Mouse (Mus musculus) midbrain, embryonic 14.5 days (tissue): ENCODE results near the gene AU040320. TPM values are rescaled to one million over a fixed set of nuclear protein-coding genes. Genes with fewer than 3 reads are reported as not detected.
A peak's percentile ranks its signal among the peaks of the same experiment; 100 is the strongest.

Source experiments
- ATAC-seq: fragments of 200-750 bp; cut with Nextera tagmentation; 2 replicates; pipeline ENCODE4 v1.8.0; 2017; ENCODE audit warnings: moderate number of reproducible peaks, moderate library complexity; ENCODE audit not compliant: low FRiP score, low TSS enrichment
- DNase-seq: peaks from one replicate; pipeline ENCODE4 v3.0.0-alpha.2; 2015
- H3K27ac ChIP-seq: fragments of 300-500 bp; sonication (generic); replicated peaks from 2 replicates; pipeline ENCODE4 v1.5.1; 2014; ENCODE audit warnings: mild to moderate bottlenecking, low read depth, low read length, moderate library complexity
- H3K27me3 ChIP-seq: fragments of 300-500 bp; sonication (generic); 2 replicates; pipeline ENCODE4 v1.6.1; 2014; ENCODE audit warnings: low read length, control low read depth, mixed read lengths; ENCODE audit not compliant: control insufficient read depth, insufficient read depth
- H3K36me3 ChIP-seq: fragments of 300-500 bp; sonication (generic); 2 replicates; pipeline ENCODE4 v1.6.1; 2014; ENCODE audit warnings: low read length, control low read depth; ENCODE audit not compliant: control insufficient read depth, insufficient read depth
- H3K4me1 ChIP-seq: fragments of 300-500 bp; sonication (generic); 2 replicates; pipeline ENCODE4 v1.6.1; 2014; ENCODE audit warnings: mild to moderate bottlenecking, antibody characterized with exemption, low read length, control low read depth; ENCODE audit not compliant: control insufficient read depth, insufficient read depth
- H3K4me2 ChIP-seq: fragments of 300-500 bp; sonication (generic); 2 replicates; pipeline ENCODE4 v1.6.1; 2014; ENCODE audit warnings: mild to moderate bottlenecking, low read length, moderate library complexity
- H3K4me3 ChIP-seq: fragments of 300-500 bp; sonication (generic); replicated peaks from 2 replicates; pipeline ENCODE4 v1.5.1; 2014; ENCODE audit warnings: low read depth, low read length
- H3K9ac ChIP-seq: fragments of 300-500 bp; sonication (generic); replicated peaks from 2 replicates; pipeline ENCODE4 v1.6.1; 2014; ENCODE audit warnings: mild to moderate bottlenecking, low read length, moderate library complexity
- H3K9me3 ChIP-seq: fragments of 300-500 bp; sonication (generic); 2 replicates; pipeline ENCODE4 v1.6.1; 2016; ENCODE audit warnings: low read length, control low read depth, mixed read lengths; ENCODE audit not compliant: control insufficient read depth
- WGBS: fragments of 180-500 bp; shearing (Covaris S2); extraction: QIAGEN DNeasy Blood & Tissue Kit; methylation state at CpG from one replicate; pipeline ENCODE4 v1.1.7; 2014; 5-methylcytosine and 5-hydroxymethylcytosine counted together
- polyA plus RNA-seq: library from polyadenylated mRNA; unstranded; fragments of >200 nt; fragmentation: Nextera tagmentation; extraction: Ambion mirVana; gene quantifications from 2 replicates; pipeline ENCODE4 v1.2.1, GENCODE M21; 2014

AU040320 gene
- polyA plus RNA-seq, 1 experiment from 2014 or later: 38.9 TPM

DNA sequence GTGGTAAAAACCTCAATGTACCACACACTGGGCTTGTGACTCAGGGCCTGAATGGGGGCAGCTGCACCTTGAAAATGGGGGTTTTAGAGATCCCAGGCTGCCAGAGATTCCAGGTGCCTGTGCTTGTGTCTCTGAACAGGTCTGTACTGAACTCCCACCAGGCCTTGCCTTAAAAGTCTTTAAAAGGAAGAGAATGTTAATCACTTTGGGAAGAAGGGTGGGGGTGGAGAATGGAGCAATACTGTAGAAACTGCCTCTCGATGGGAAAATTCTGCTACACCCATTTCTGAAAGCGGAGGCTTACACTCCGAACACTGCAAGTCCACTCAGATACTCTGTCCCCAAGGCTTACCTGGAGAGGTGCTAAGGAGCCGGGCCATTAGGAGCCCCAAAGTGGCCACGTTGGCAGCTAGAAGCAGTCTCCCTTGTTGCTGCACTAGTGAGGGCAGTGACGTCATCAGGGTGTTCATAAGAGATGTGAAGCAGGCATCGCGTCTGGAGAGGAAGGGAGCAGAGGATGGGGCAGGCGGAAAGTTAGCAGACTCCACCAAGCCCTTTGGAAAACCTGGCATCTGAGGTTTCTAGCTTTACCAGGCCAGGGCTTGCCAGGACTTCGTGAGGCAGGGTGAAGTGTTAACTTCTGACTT is 7.0 kb upstream of the AU040320 start:
- peaks cover 31% of the 10 kb centered on the region; the same call in 1 of the 2 replicates for H3K27me3 ChIP-seq
- no peak overlapping the region for H3K4me2 ChIP-seq
- no peak overlapping the region for H3K27ac ChIP-seq
- ATAC-seq (no peak), DNase-seq (no peak)
- H3K9ac ChIP-seq: no peak overlapping the region
- peaks cover 27% of the 10 kb centered on the region for H3K4me1 ChIP-seq
- H3K9me3 ChIP-seq: no peaks in the 10 kb centered on the region
- 89% methylated on average over 10 of the region's 10 CpGs for WGBS
- peaks cover 69% of the 10 kb centered on the region for H3K36me3 ChIP-seq
- no peak overlapping the region for H3K4me3 ChIP-seq

- ATAC-seq (no peak), DNase-seq (no peak)
- no peak overlapping the region for H3K27ac ChIP-seq
- H3K9me3 ChIP-seq: no peaks in the 10 kb centered on the region
- H3K9ac ChIP-seq: 0 out of 2 replicates have a peak overlapping the region, but pooled peaks have one; percentile 24
- H3K27me3 ChIP-seq: 0 out of 2 replicates have a peak, but pooled peaks cover 14% of the 10 kb centered on the region
- no peak overlapping the region for H3K4me3 ChIP-seq
- H3K36me3 ChIP-seq: peaks cover 68% of the 10 kb centered on the region
- no peak overlapping the region for H3K4me2 ChIP-seq
- 95% methylated on average over 8 of the region's 8 CpGs for WGBS
- H3K4me1 ChIP-seq: peaks cover 37% of the 10 kb centered on the region
Observed at GRCm38 (mm10) chr4:126748381-126748780, 5.0 kb upstream of the AU040320 start.

GRCm38 (mm10) chr4:126749553-126749952 is 3.8 kb upstream of the AU040320 start:
- peaks cover 41% of the 10 kb centered on the region for H3K4me1 ChIP-seq
- no peak for DNase-seq
- H3K27ac ChIP-seq: no peak overlapping the region

GRCm38 (mm10) chr4:126750046-126750683 is 3.2 kb upstream of the AU040320 start:
- no peaks in the 10 kb centered on the region for H3K9me3 ChIP-seq
- H3K4me1 ChIP-seq: peaks cover 45% of the 10 kb centered on the region
- DNase-seq (peak; percentile 62), ATAC-seq (no peak)
- H3K9ac ChIP-seq: 0 out of 2 replicates have a peak overlapping the region, but pooled peaks have one; percentile 9
- WGBS: 85% methylated on average over 26 of the region's 26 CpGs
- H3K27me3 ChIP-seq: no peaks in the 10 kb centered on the region
- no peak overlapping the region for H3K4me3 ChIP-seq
- peaks cover 51% of the 10 kb centered on the region for H3K36me3 ChIP-seq
- no peak overlapping the region for H3K27ac ChIP-seq
- H3K4me2 ChIP-seq: peak overlapping the region; percentile 22; the same call in 1 of the 2 replicates

More at GRCm38 (mm10) chr4:126749553-126749952, 3.8 kb upstream of the AU040320 start:
- H3K4me2 ChIP-seq: peak overlapping the region; percentile 22; the same call in 1 of the 2 replicates
- peaks cover 57% of the 10 kb centered on the region for H3K36me3 ChIP-seq
- H3K4me3 ChIP-seq: no peak overlapping the region; the same call in 1 of the 2 replicates
- no peaks in the 10 kb centered on the region for H3K9me3 ChIP-seq
- 0 out of 2 replicates have a peak, but pooled peaks cover 3% of the 10 kb centered on the region for H3K27me3 ChIP-seq
- ATAC-seq: no peak
- H3K9ac ChIP-seq: no peak overlapping the region
- 90% methylated on average over 11 of the region's 11 CpGs for WGBS

- Histone ChIP-seq H3K4me1 (peaks cover 45% of the 10 kb centered on the region), H3K4me3 (no peak overlapping the region), H3K27ac (no peak overlapping the region), H3K36me3 (peaks cover 43% of the 10 kb centered on the region), H3K9me3 (no peaks in the 10 kb centered on the region), H3K27me3 (no peaks in the 10 kb centered on the region), H3K9ac (peak overlapping the region; percentile 84; the same call in 1 of the 2 replicates), H3K4me2 (peak overlapping the region; percentile 84)
- 63% methylated on average over 8 of the region's 8 CpGs for WGBS
- DNase-seq (no peak), ATAC-seq (no peak)
Observed at GRCm38 (mm10) chr4:126750863-126751555, 2.3 kb upstream of the AU040320 start.

GRCm38 (mm10) chr4:126751556-126752023 is 1.8 kb upstream of the AU040320 start:
- Histone ChIP-seq H3K4me1 (peaks cover 45% of the 10 kb centered on the region), H3K27ac (no peak overlapping the region), H3K9ac (peak overlapping the region; percentile 84), H3K36me3 (peaks cover 37% of the 10 kb centered on the region), H3K4me3 (peak overlapping the region; percentile 63), H3K9me3 (no peaks in the 10 kb centered on the region), H3K4me2 (peak overlapping the region; percentile 84), H3K27me3 (no peaks in the 10 kb centered on the region)
- whole genome bisulfite sequencing: 41% methylated on average over 10 of the region's 10 CpGs
- no peak for ATAC-seq
- no peak for DNase-seq

GRCm38 (mm10) chr4:126752024-126752607 is 1.2 kb upstream of the AU040320 start:
- H3K4me3 ChIP-seq: peak overlapping the region; percentile 63
- peaks cover 45% of the 10 kb centered on the region for H3K4me1 ChIP-seq
- H3K4me2 ChIP-seq: peak overlapping the region; percentile 84
- H3K27me3 ChIP-seq: no peaks in the 10 kb centered on the region
- peak overlapping the region; percentile 84 for H3K9ac ChIP-seq
- H3K9me3 ChIP-seq: no peaks in the 10 kb centered on the region
- peaks cover 36% of the 10 kb centered on the region for H3K36me3 ChIP-seq
- WGBS: 3% methylated on average over 13 of the region's 13 CpGs
- H3K27ac ChIP-seq: peak overlapping the region; percentile 97
- DNase-seq (peak; percentile 42), ATAC-seq (no peak)

GRCm38 (mm10) chr4:126752608-126753141 is 669 bp upstream of the AU040320 start:
- Histone ChIP-seq H3K9me3 (no peaks in the 10 kb centered on the region), H3K36me3 (peaks cover 34% of the 10 kb centered on the region), H3K27me3 (no peaks in the 10 kb centered on the region), H3K4me1 (peaks cover 45% of the 10 kb centered on the region), H3K4me2 (peak overlapping the region; percentile 84), H3K27ac (peak overlapping the region; percentile 97), H3K4me3 (peak overlapping the region; percentile 63), H3K9ac (peak overlapping the region; percentile 84)
- peak; percentile 55 for DNase-seq
- peak; percentile 9; the same call in 1 of the 2 replicates for ATAC-seq
- under 1% methylated on average over 23 of the region's 23 CpGs for WGBS
